Comparison of ENCODE assay signal across 19 mouse cellular contexts in genomic region chr2:130914873-130915272, GRCm38 (mm10). TPM values are rescaled to one million over a fixed set of nuclear protein-coding genes. Genes with fewer than 3 reads are reported as not detected.
DNase-seq lines count a peak whose midpoint lies in the region; ATAC-seq lines count a peak whose summit lies in the region.
"Had no signal": no experiment of that assay in that cellular context is flagged by ENCODE, and none has a peak within 500 bp of the region (broad histone marks: within the 10 kb centered on the region; RNA-seq: fewer than 3 reads in every experiment).

No protein-coding gene starts in this region.

- no peaks in the 10 kb centered on the region for H3K36me3 ChIP-seq in intestine, embryonic 14.5 days (ENCODE audit: control insufficient read depth, insufficient read depth, low read length)
- no peaks in the 10 kb centered on the region for H3K36me3 ChIP-seq in intestine, embryonic 16.5 days (ENCODE audit: control insufficient read depth, insufficient read depth, low read length)
- no peaks in the 10 kb centered on the region for H3K36me3 ChIP-seq in neural tube, embryonic 13.5 days
- H3K36me3 ChIP-seq in embryonic facial prominence, embryonic 11.5 days (replicated peaks; ENCODE audit: control insufficient read depth, insufficient read depth, low read depth, low read length) = no peaks in the 10 kb centered on the region
- H3K36me3 ChIP-seq in forebrain, embryonic 11.5 days (ENCODE audit: control insufficient read depth, insufficient read depth, low read length) = no peaks in the 10 kb centered on the region
- no peaks in the 10 kb centered on the region; the same call in 1 of the 2 replicates for H3K36me3 ChIP-seq in forebrain, embryonic 10.5 days (replicated peaks)
- H3K36me3 ChIP-seq: hindbrain, embryonic 15.5 days had no signal

- DNase-seq in intestine, embryonic 14.5 days (ENCODE audit: low spot score) = no peak
- DNase-seq in neural tube, embryonic 10.5 days (ENCODE audit: extremely low spot score, low spot score) = no peak
- peak; percentile 5 for DNase-seq in embryonic facial prominence, embryonic 11.5 days (ENCODE audit: low spot score)
- no peak for DNase-seq in forebrain, embryonic 11.5 days (ENCODE audit: low spot score)
- DNase-seq in forebrain, embryonic 10.5 days (ENCODE audit: extremely low spot score, low spot score) = no peak
- DNase-seq: adrenal gland, postnatal 14 days; cerebellum, postnatal 25 days; heart, adult 11 months; kidney, adult 8-10 months; kidney, postnatal 4 days; liver; lung, embryonic 14.5 days; right cerebral cortex, adult 18-20 months; spleen, adult 18-20 months had no signal

- WGBS in intestine, embryonic 14.5 days = 72% methylated on average over 1 of the region's 1 CpGs
- WGBS in intestine, embryonic 16.5 days = 88% methylated on average over 1 of the region's 1 CpGs
- WGBS in neural tube, embryonic 13.5 days = 75% methylated on average over 1 of the region's 1 CpGs
- 48% methylated on average over 1 of the region's 1 CpGs for WGBS in embryonic facial prominence, embryonic 11.5 days
- WGBS in forebrain, embryonic 11.5 days = 74% methylated on average over 1 of the region's 1 CpGs
- 73% methylated on average over 1 of the region's 1 CpGs for WGBS in forebrain, embryonic 10.5 days

- H3K4me2 ChIP-seq in intestine, embryonic 14.5 days (ENCODE audit: low read length) = no peak overlapping the region
- H3K4me2 ChIP-seq in intestine, embryonic 16.5 days (ENCODE audit: low read depth, low read length) = no peak overlapping the region
- no peak overlapping the region for H3K4me2 ChIP-seq in neural tube, embryonic 13.5 days
- H3K4me2 ChIP-seq in embryonic facial prominence, embryonic 11.5 days (ENCODE audit: low read depth, low read length) = no peak overlapping the region
- H3K4me2 ChIP-seq in forebrain, embryonic 11.5 days (ENCODE audit: low read depth, low read length, severe bottlenecking) = no peak overlapping the region
- H3K4me2 ChIP-seq: hindbrain, embryonic 15.5 days; lung, embryonic 14.5 days; midbrain, embryonic 11.5 days had no signal

- H3K9me3 ChIP-seq in intestine, embryonic 14.5 days (ENCODE audit: control insufficient read depth, low read length) = no peaks in the 10 kb centered on the region
- no peaks in the 10 kb centered on the region for H3K9me3 ChIP-seq in intestine, embryonic 16.5 days (ENCODE audit: control insufficient read depth, low read length)
- no peaks in the 10 kb centered on the region for H3K9me3 ChIP-seq in neural tube, embryonic 13.5 days
- H3K9me3 ChIP-seq in embryonic facial prominence, embryonic 11.5 days (replicated peaks; ENCODE audit: control insufficient read depth, low read length) = no peaks in the 10 kb centered on the region
- H3K9me3 ChIP-seq in forebrain, embryonic 11.5 days (ENCODE audit: control insufficient read depth, low read length) = no peaks in the 10 kb centered on the region
- no peaks in the 10 kb centered on the region for H3K9me3 ChIP-seq in forebrain, embryonic 10.5 days
- H3K9me3 ChIP-seq: hindbrain, embryonic 15.5 days had no signal

- 0 out of 2 replicates have a peak, but pooled peaks have one; percentile 23 for ATAC-seq in intestine, embryonic 14.5 days (replicated peaks; ENCODE audit: low FRiP score, low TSS enrichment, low read depth)
- no peak for ATAC-seq in intestine, embryonic 16.5 days
- ATAC-seq in neural tube, embryonic 13.5 days (ENCODE audit: low read depth) = peak; percentile 50; the same call in 1 of the 2 replicates
- ATAC-seq in embryonic facial prominence, embryonic 11.5 days (replicated peaks; ENCODE audit: insufficient number of reproducible peaks, low FRiP score, low TSS enrichment, low read depth) = no peak
- no peak for ATAC-seq in forebrain, embryonic 11.5 days (replicated peaks; ENCODE audit: low FRiP score)
- ATAC-seq: CD4-positive, CD25-positive, alpha-beta regulatory T cell, adult 4 months had no signal

- no peak overlapping the region for H3K27ac ChIP-seq in intestine, embryonic 14.5 days (ENCODE audit: low read depth)
- no peak overlapping the region for H3K27ac ChIP-seq in intestine, embryonic 16.5 days (ENCODE audit: low read length)
- no peak overlapping the region; the same call in 1 of the 2 replicates for H3K27ac ChIP-seq in neural tube, embryonic 13.5 days (replicated peaks)
- no peak overlapping the region for H3K27ac ChIP-seq in embryonic facial prominence, embryonic 11.5 days (replicated peaks; ENCODE audit: low read depth, low read length)
- H3K27ac ChIP-seq in forebrain, embryonic 11.5 days (ENCODE audit: low read depth, low read length) = no peak overlapping the region
- no peak overlapping the region for H3K27ac ChIP-seq in forebrain, embryonic 10.5 days
- H3K27ac ChIP-seq: hindbrain, embryonic 15.5 days had no signal

- H3K4me3 ChIP-seq in intestine, embryonic 14.5 days (ENCODE audit: low read depth, low read length) = no peak overlapping the region
- no peak overlapping the region for H3K4me3 ChIP-seq in intestine, embryonic 16.5 days (ENCODE audit: low read length)
- H3K4me3 ChIP-seq in neural tube, embryonic 13.5 days = no peak overlapping the region
- H3K4me3 ChIP-seq in embryonic facial prominence, embryonic 11.5 days (ENCODE audit: low read depth, low read length) = no peak overlapping the region
- no peak overlapping the region for H3K4me3 ChIP-seq in forebrain, embryonic 11.5 days (ENCODE audit: low read depth, low read length)
- H3K4me3 ChIP-seq in forebrain, embryonic 10.5 days = no peak overlapping the region
- H3K4me3 ChIP-seq: hindbrain, embryonic 15.5 days had no signal

- H3K4me1 ChIP-seq in intestine, embryonic 14.5 days (replicated peaks; ENCODE audit: control insufficient read depth, insufficient read depth, low read length) = no peaks in the 10 kb centered on the region
- no peaks in the 10 kb centered on the region for H3K4me1 ChIP-seq in intestine, embryonic 16.5 days (ENCODE audit: control insufficient read depth, insufficient read depth, low read length)
- peaks cover 15% of the 10 kb centered on the region for H3K4me1 ChIP-seq in neural tube, embryonic 13.5 days (replicated peaks)
- no peaks in the 10 kb centered on the region for H3K4me1 ChIP-seq in embryonic facial prominence, embryonic 11.5 days (ENCODE audit: control insufficient read depth, insufficient read depth, low read length)
- H3K4me1 ChIP-seq in forebrain, embryonic 11.5 days (replicated peaks; ENCODE audit: control insufficient read depth, insufficient read depth, low read length) = no peaks in the 10 kb centered on the region
- H3K4me1 ChIP-seq in forebrain, embryonic 10.5 days = peaks cover 5% of the 10 kb centered on the region; the same call in 1 of the 2 replicates

- no peak overlapping the region for H3K9ac ChIP-seq in intestine, embryonic 14.5 days (ENCODE audit: low read length)
- H3K9ac ChIP-seq in intestine, embryonic 16.5 days (ENCODE audit: low read depth, low read length) = no peak overlapping the region
- 0 out of 2 replicates have a peak overlapping the region, but pooled peaks have one; percentile 14 for H3K9ac ChIP-seq in neural tube, embryonic 13.5 days
- no peak overlapping the region for H3K9ac ChIP-seq in embryonic facial prominence, embryonic 11.5 days (replicated peaks; ENCODE audit: low read length)
- no peak overlapping the region for H3K9ac ChIP-seq in forebrain, embryonic 11.5 days (ENCODE audit: low read length)
- H3K9ac ChIP-seq: hindbrain, embryonic 15.5 days; lung, embryonic 14.5 days had no signal

- no peaks in the 10 kb centered on the region for H3K27me3 ChIP-seq in intestine, embryonic 14.5 days (replicated peaks; ENCODE audit: control insufficient read depth, insufficient read depth, low read length)
- no peaks in the 10 kb centered on the region for H3K27me3 ChIP-seq in intestine, embryonic 16.5 days (replicated peaks; ENCODE audit: control insufficient read depth, insufficient read depth, low read length)
- no peaks in the 10 kb centered on the region for H3K27me3 ChIP-seq in neural tube, embryonic 13.5 days
- H3K27me3 ChIP-seq in embryonic facial prominence, embryonic 11.5 days (ENCODE audit: control insufficient read depth, insufficient read depth, low read length) = no peaks in the 10 kb centered on the region
- H3K27me3 ChIP-seq in forebrain, embryonic 11.5 days (ENCODE audit: control insufficient read depth, insufficient read depth, low read length) = no peaks in the 10 kb centered on the region
- no peaks in the 10 kb centered on the region for H3K27me3 ChIP-seq in forebrain, embryonic 10.5 days (ENCODE audit: poor library complexity, severe bottlenecking)
- H3K27me3 ChIP-seq: hindbrain, embryonic 15.5 days had no signal

RNA-seq across cellular contexts. Expression of gene Atrn, which starts 8.6 kb away (rescaled TPM):
- 8.4 and 8.5 TPM in 2 replicates for polyA plus RNA-seq in intestine, embryonic 14.5 days (2014; fragmentation: Nextera tagmentation; extraction: Ambion mirVana)
- polyA plus RNA-seq in intestine, embryonic 16.5 days (2015; fragmentation: Nextera tagmentation; extraction: Ambion mirVana) = 3.1 and 3.3 TPM in 2 replicates
- 11.7 and 12.3 TPM in 2 replicates for polyA plus RNA-seq in neural tube, embryonic 13.5 days (2015; fragmentation: Nextera tagmentation; extraction: Ambion mirVana)
- polyA plus RNA-seq in embryonic facial prominence, embryonic 11.5 days (2014; fragmentation: Nextera tagmentation; extraction: Ambion mirVana) = 8.4 and 8.7 TPM in 2 replicates
- 11.3 TPM in 2 replicates for polyA plus RNA-seq in forebrain, embryonic 11.5 days (2014; fragmentation: Nextera tagmentation; extraction: Ambion mirVana)
- polyA plus RNA-seq in forebrain, embryonic 10.5 days (2016; fragmentation: Nextera tagmentation; extraction: Ambion mirVana) = 5.4 and 6.6 TPM in 2 replicates

RNA-seq across cellular contexts. Expression of gene 4930402H24Rik, which starts 8.7 kb away (rescaled TPM):
- polyA plus RNA-seq in intestine, embryonic 14.5 days (2014; fragmentation: Nextera tagmentation; extraction: Ambion mirVana) = 33.3 and 34.7 TPM in 2 replicates
- 22.6 and 25.9 TPM in 2 replicates for polyA plus RNA-seq in intestine, embryonic 16.5 days (2015; fragmentation: Nextera tagmentation; extraction: Ambion mirVana)
- 96.5 and 102 TPM in 2 replicates for polyA plus RNA-seq in neural tube, embryonic 13.5 days (2015; fragmentation: Nextera tagmentation; extraction: Ambion mirVana)
- polyA plus RNA-seq in embryonic facial prominence, embryonic 11.5 days (2014; fragmentation: Nextera tagmentation; extraction: Ambion mirVana) = 31.3 TPM in 2 replicates
- 47.4 and 53.1 TPM in 2 replicates for polyA plus RNA-seq in forebrain, embryonic 11.5 days (2014; fragmentation: Nextera tagmentation; extraction: Ambion mirVana)
- polyA plus RNA-seq in forebrain, embryonic 10.5 days (2016; fragmentation: Nextera tagmentation; extraction: Ambion mirVana) = 23.9 and 24.3 TPM in 2 replicates

Comparison
In these comparisons a context has a peak if more than half of its experiments do, and no peak if none do; other contexts are left out.
1. ATAC-seq: peak in intestine, embryonic 14.5 days (single experiment) and neural tube, embryonic 13.5 days (single experiment); none in intestine, embryonic 16.5 days (single experiment), embryonic facial prominence, embryonic 11.5 days (single experiment) and forebrain, embryonic 11.5 days (single experiment).